Mouse (Mus musculus) cerebellum, adult 2 months (tissue): Measurements from ENCODE around the gene Gatad1.
A peak's percentile ranks its signal among the peaks of the same experiment; 100 is the strongest.

Experiments used
- CTCF ChIP-seq: fragments of 200-500 bp; IDR thresholded peaks from 2 replicates; pipeline ENCODE4 v1.5.1; 2011; ENCODE audit warnings: low read depth, mild to moderate bottlenecking, control low read depth, low read length, moderate library complexity, borderline replicate concordance; ENCODE audit not compliant: insufficient read depth
- POLR2A ChIP-seq: fragments of 200-500 bp; IDR thresholded peaks from 2 replicates; pipeline ENCODE4 v1.6.1; 2011; ENCODE audit warnings: low read length, control low read depth, borderline replicate concordance; ENCODE audit not compliant: insufficient read depth

DNA sequence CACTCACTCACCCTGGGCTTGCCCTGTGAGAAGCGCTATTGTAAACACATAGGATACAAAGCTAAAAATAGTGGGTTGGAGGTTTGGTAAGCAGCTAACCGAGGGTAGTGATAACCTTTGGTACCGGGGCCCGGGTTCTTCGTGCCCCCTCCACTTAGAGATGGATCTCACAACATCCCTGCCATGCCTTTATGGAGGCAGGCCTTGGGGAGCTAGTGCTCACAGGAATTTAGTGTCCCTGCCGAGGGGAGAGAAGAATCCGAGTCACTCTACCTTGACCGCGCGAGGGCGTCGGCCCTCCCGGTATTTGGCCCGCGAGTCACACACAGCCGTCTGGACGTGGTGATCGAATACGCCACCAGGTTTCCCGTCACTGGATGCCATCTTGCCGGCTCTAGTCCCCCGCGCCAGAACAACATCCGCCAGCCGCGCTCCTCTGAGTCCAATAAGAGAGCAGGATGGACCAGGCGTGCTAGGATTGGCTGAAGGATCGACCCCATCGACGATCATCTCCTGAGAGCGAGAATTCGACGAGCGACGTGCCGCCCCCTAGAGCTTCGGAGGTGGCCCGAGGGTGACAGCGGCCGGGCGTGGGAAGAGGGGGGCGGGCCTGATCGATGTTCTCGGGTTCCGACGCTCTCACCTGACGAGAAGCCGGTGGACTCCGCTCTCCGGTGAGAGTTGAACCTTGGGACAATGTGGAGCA is 61.1 kb downstream of the Gatad1 start, which contains the start of gene Pex1:
- TF ChIP-seq CTCF (no peak), POLR2A (peak; percentile 37; the same call in 1 of the 2 replicates)
